Mouse (Mus musculus) erythroblast, embryonic 14.5 days (primary cell): ENCODE data around the gene Cstb. TPM values are rescaled to one million over a fixed set of nuclear protein-coding genes. Genes with fewer than 3 reads are reported as not detected.
A peak's percentile ranks its signal among the peaks of the same experiment; 100 is the strongest.

Experiments used
- H3K27me3 ChIP-seq: 2 replicates; pipeline ENCODE4 v1.6.1; 2012; ENCODE audit warnings: inconsistent platforms; ENCODE audit not compliant: control insufficient read depth
- H3K36me3 ChIP-seq: 2 replicates; pipeline ENCODE4 v1.6.1; 2012; ENCODE audit warnings: mild to moderate bottlenecking, inconsistent platforms; ENCODE audit not compliant: control insufficient read depth
- H3K4me1 ChIP-seq: 2 replicates; pipeline ENCODE4 v1.6.1; 2012; ENCODE audit warnings: inconsistent platforms; ENCODE audit not compliant: control insufficient read depth
- H3K4me3 ChIP-seq: replicated peaks from 2 replicates; pipeline ENCODE3; 2012; ENCODE audit warnings: moderate library complexity, mild to moderate bottlenecking, inconsistent platforms
- H3K9me3 ChIP-seq: 2 replicates; pipeline ENCODE4 v1.6.1; 2012; ENCODE audit warnings: low read length, inconsistent platforms, mixed read lengths; ENCODE audit not compliant: control insufficient read depth
- GATA1 ChIP-seq: IDR thresholded peaks from 2 replicates; pipeline ENCODE4 v1.6.1; 2012; ENCODE audit warnings: low read length, inconsistent platforms, mixed read lengths
- TAL1 ChIP-seq: IDR thresholded peaks from 3 replicates; pipeline ENCODE4 v1.6.1; 2012; ENCODE audit warnings: low read length, inconsistent platforms, mixed read lengths
- polyA plus RNA-seq: library from polyadenylated mRNA; stranded (reverse); fragments of >175 nt; gene quantifications from 2 replicates; pipeline ENCODE4 v1.2.3, GENCODE M21; 2012

Gene Cstb
- polyA plus RNA-seq, 1 experiment, result 0.46 TPM

GRCm38 (mm10) chr10:78396625-78396885 lies 28.9 kb upstream of the Cstb start:
- TF ChIP-seq TAL1 (no peak), GATA1 (no peak)

GRCm38 (mm10) chr10:78399090-78399657 lies 26.3 kb upstream of the Cstb start:
- H3K36me3 ChIP-seq, result peaks cover 55% of the 10 kb centered on the region
- H3K4me1 ChIP-seq, result peaks cover 37% of the 10 kb centered on the region
- H3K4me3 ChIP-seq, result no peak overlapping the region
- TF ChIP-seq TAL1 (no peak), GATA1 (no peak)
- H3K27me3 ChIP-seq, result no peaks in the 10 kb centered on the region
- no peaks in the 10 kb centered on the region for H3K9me3 ChIP-seq

More at GRCm38 (mm10) chr10:78396625-78396885, 28.9 kb upstream of the Cstb start:
- Histone ChIP-seq H3K9me3 (no peaks in the 10 kb centered on the region), H3K4me1 (peaks cover 41% of the 10 kb centered on the region), H3K27me3 (peaks cover 12% of the 10 kb centered on the region), H3K4me3 (no peak overlapping the region), H3K36me3 (peaks cover 29% of the 10 kb centered on the region)

GRCm38 (mm10) chr10:78401127-78401526 lies 24.3 kb upstream of the Cstb start:
- Histone ChIP-seq H3K4me3 (no peak overlapping the region), H3K9me3 (no peaks in the 10 kb centered on the region), H3K27me3 (no peaks in the 10 kb centered on the region)

GRCm38 (mm10) chr10:78402301-78402922 lies 23.1 kb upstream of the Cstb start:
- peaks cover 86% of the 10 kb centered on the region for H3K36me3 ChIP-seq
- TF ChIP-seq GATA1 (no peak), TAL1 (no peak)
- peaks cover 46% of the 10 kb centered on the region for H3K4me1 ChIP-seq

More at GRCm38 (mm10) chr10:78401127-78401526, 24.3 kb upstream of the Cstb start:
- Histone ChIP-seq H3K36me3 (peaks cover 74% of the 10 kb centered on the region), H3K4me1 (peaks cover 37% of the 10 kb centered on the region)
- no peak for TF ChIP-seq TAL1
- TF ChIP-seq GATA1, result no peak

GRCm38 (mm10) chr10:78406152-78406551 lies 19.3 kb upstream of the Cstb start:
- Histone ChIP-seq H3K36me3 (peaks cover 97% of the 10 kb centered on the region), H3K4me3 (no peak overlapping the region), H3K9me3 (no peaks in the 10 kb centered on the region), H3K27me3 (no peaks in the 10 kb centered on the region), H3K4me1 (peaks cover 30% of the 10 kb centered on the region)
- TF ChIP-seq TAL1 (no peak), GATA1 (no peak)

More at GRCm38 (mm10) chr10:78402301-78402922, 23.1 kb upstream of the Cstb start:
- Histone ChIP-seq H3K4me3 (no peak overlapping the region), H3K27me3 (no peaks in the 10 kb centered on the region), H3K9me3 (no peaks in the 10 kb centered on the region)

GRCm38 (mm10) chr10:78407132-78407531 lies 18.3 kb upstream of the Cstb start:
- Histone ChIP-seq H3K4me3 (no peak overlapping the region), H3K9me3 (no peaks in the 10 kb centered on the region), H3K27me3 (no peaks in the 10 kb centered on the region), H3K4me1 (peaks cover 34% of the 10 kb centered on the region), H3K36me3 (peaks cover 90% of the 10 kb centered on the region)
- TF ChIP-seq GATA1, result no peak
- TF ChIP-seq TAL1, result no peak

- TF ChIP-seq TAL1 (no peak), GATA1 (no peak)
- no peaks in the 10 kb centered on the region for H3K9me3 ChIP-seq
- H3K4me3 ChIP-seq, result no peak overlapping the region
- H3K27me3 ChIP-seq, result no peaks in the 10 kb centered on the region
- H3K4me1 ChIP-seq, result peaks cover 47% of the 10 kb centered on the region
- peaks cover 69% of the 10 kb centered on the region for H3K36me3 ChIP-seq
Measured at GRCm38 (mm10) chr10:78409035-78409788, 16.3 kb upstream of the Cstb start.

GRCm38 (mm10) chr10:78411851-78412250 lies 13.6 kb upstream of the Cstb start:
- peaks cover 44% of the 10 kb centered on the region for H3K36me3 ChIP-seq
- H3K4me3 ChIP-seq, result peak overlapping the region; percentile 79
- H3K9me3 ChIP-seq, result no peaks in the 10 kb centered on the region
- TF ChIP-seq GATA1 (no peak), TAL1 (no peak)
- no peaks in the 10 kb centered on the region for H3K27me3 ChIP-seq
- peaks cover 41% of the 10 kb centered on the region for H3K4me1 ChIP-seq
